Mouse (Mus musculus): ENCODE results near the gene Zfp335. TPM values are rescaled to one million over a fixed set of nuclear protein-coding genes. Genes with fewer than 3 reads are reported as not detected.
"Not testable (repeated sequence)": the region's sequence is repeated elsewhere in the genome, so short reads cannot be mapped to it uniquely, and the experiment has no call there.

The Zfp335 gene
- total RNA-seq, 2 experiments from 2014 or later = 16.3 to 25.2 TPM

DNA sequence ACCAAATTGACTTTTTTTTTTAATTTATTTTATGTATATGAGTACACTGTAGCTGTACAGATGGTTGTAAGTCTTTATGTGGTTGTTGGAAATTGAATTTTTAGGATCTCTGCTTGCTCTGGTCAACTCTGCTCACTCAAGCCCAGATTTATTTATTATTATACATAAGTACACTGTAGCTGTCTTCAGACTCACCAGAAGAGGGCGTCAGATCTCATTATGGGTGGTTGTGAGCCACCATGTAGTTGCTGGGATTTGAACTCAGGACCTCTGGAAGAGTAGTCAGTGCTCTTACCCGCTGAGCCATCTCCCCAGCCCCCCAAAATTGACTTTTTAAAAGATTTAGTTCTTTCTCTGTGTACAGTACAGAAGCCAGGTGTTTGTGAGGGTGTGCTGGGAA is 35.9 kb downstream of the Zfp335 start:
- not testable (repeated sequence) for ATAC-seq (replicated peaks; ENCODE audit: low FRiP score, poor library complexity, severe bottlenecking)

DNA sequence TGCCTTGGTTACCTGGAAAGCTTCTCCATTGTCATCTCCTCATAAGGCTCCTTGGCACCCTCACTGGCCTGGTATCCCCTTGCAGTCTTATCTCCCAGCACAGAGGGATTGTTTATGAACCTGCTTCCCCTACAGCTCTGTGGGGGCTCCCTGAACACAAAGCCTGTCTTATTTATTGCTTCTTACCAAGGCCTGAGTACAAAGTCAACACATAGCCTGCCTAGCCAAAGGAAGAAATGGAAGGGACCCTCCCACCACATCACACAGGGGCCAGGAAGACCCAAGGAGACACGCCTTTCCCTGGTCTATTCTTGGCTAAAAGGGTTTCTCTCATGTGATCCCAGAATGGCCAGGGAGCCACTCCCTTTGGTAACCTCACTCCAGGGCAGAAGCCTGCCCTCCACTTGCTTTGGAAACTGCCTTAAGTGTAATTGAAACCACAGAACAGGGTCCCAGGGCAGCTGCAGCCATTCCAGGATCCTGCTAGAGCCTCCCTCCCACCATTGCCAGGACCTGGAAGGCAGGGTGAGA is 37.3 kb downstream of the Zfp335 start:
- ATAC-seq (replicated peaks; ENCODE audit: low FRiP score, poor library complexity, severe bottlenecking) = no peak

DNA sequence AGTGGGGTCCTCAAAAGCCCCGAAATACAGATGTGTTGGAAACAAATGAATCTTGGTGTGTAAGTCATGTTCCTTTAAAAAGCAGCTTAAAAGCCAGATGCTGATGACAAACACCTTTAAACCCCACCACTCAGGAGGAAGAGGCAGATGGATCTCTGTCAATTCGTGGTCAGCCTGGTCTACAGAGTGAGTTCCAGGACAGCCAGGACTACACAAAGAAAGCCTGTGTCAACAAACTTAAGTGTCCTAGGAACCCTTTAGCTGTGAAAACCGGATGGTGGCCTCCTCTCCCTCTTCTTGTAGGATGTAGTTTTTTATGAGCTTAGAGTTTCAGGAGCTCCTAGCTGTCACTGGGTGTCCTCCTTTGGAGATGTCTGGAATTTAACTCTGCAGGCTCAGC is 37.9 kb downstream of the Zfp335 start:
- no peak for ATAC-seq (replicated peaks; ENCODE audit: low FRiP score, poor library complexity, severe bottlenecking)

DNA sequence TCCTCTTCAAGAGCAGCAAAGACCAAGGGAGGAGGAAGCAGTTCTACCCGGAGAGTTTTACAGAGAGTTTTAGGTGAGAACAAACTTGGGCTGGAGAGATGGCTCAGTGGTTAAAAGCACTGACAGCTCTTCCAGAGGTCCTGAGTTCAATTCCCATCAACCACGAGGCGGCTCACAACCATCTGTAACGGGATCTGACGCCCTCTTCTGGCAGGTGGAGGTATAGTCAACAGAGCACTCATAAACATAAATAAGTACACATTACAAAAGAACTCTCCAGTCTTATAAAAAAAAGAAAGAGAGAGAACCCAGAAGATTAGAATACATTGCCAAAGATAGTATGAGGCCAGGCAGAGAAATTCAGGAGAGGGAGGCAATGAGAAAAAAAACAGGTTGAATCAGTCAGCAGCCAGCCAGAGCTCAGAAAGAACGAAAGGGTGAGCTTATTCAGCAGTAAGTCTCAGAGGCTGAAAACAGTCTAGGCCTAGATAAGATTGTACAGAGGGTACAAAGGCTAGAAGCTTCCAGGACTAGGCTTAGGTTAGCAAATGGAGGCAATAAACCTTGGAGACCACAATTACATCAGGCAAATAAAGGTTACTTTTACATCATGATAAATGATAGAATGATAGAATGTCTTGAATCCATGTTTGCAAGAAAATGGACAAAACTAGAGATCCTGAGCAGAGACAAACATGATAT is 39.8 kb downstream of the Zfp335 start:
- ATAC-seq (replicated peaks; ENCODE audit: low FRiP score, poor library complexity, severe bottlenecking) = no peak

DNA sequence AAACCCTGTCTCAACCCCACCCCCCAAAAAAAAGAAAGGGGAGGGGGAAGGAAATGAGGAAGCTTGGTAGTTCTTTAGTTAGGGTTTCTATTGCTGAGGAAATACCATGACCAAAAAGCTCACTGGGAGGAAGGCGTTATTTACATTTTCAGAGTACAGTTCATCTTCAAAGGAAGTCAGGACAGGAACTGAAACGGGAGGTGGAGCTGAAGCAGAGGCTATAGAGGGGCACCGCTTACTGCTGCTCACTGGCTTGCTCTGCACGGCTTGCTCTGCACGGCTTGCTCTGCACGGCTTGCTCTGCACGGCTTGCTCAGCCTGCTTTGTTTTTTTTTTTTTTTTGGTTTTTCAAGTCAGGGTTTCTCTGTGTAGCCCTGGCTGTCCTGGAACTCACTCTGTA is 43.1 kb downstream of the Zfp335 start:
- ATAC-seq (replicated peaks; ENCODE audit: low FRiP score, poor library complexity, severe bottlenecking) = no peak

DNA sequence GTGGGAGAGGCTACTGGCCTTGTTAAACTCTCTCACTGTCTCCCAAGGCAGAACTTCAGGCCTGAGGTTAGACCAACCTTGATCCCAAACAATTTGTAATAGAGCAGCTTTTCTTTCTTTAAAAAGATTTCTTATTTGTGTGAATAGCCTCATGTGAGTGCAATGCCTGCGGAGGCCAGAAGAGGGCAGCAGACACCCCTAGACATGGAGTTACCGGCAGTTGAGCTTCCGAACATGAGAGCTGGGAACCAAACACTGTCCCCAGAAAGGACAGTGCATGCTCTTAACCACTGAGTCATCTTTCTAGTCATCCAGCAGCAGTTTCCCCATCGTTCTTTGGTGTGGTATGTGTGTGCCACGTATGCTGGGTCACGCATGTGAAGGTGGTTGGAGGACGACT is 44.0 kb downstream of the Zfp335 start:
- ATAC-seq (replicated peaks; ENCODE audit: low FRiP score, poor library complexity, severe bottlenecking) = 0 out of 2 replicates have a peak, but pooled peaks have one; percentile 45

DNA sequence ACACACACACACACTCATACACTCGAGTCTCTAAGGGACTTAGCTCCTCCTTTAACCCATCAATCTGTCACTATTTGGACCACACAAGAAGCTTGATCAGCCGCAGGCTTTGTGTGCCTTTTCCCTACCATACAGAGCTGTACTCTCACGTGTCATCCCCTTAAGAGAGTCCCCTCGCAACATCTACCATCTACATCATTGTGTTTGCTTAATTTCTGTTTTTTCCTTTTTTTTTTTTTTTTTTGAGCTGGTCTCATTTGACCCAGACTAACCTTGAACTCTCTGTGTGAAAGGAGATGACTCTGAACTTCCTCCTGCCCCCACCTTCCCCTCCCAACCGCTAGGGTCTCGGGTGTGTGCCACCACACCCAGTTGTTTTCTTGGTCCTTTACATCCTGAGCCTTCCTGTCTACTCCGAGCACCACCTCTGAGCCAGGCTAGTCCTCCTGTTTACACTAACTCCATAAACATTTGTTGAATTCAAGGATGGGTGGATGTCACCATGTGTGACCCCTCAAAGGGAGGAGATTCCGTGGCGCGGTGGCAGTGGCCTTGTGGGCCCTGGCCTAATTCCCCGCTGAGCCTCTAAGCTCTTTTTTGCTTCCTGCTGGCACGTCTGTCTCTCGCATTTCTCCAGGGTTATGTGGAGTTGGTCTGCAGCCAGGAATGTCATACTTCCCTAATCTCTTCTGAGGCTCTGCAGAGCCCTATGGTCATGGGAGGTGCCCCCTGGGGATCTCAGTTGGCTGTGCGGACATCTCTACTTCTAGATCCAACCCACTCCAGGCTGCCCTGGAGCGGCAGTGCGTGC is 44.6 kb downstream of the Zfp335 start:
- no peak for ATAC-seq (replicated peaks; ENCODE audit: low FRiP score, poor library complexity, severe bottlenecking)

DNA sequence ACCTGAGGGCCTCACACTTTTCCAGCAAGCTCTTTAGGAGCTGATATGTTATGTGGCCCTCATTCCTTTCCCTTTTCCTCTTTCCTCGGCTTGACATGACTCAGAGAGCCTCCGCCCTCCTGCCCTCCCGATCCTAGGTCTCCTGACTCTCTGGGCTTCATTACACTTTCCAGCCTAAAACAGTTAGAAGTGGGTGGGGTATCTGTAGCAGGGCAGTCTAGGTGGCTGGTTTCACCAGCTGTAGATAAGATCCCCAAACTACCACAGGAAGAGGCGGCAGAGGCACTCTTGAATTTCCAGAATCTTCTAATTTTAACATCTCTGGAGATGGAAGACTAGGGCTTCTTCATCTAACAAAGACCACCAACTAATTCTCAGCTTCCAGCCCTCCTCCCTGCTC is 47.0 kb downstream of the Zfp335 start:
- no peak for ATAC-seq (replicated peaks; ENCODE audit: low FRiP score, poor library complexity, severe bottlenecking)

DNA sequence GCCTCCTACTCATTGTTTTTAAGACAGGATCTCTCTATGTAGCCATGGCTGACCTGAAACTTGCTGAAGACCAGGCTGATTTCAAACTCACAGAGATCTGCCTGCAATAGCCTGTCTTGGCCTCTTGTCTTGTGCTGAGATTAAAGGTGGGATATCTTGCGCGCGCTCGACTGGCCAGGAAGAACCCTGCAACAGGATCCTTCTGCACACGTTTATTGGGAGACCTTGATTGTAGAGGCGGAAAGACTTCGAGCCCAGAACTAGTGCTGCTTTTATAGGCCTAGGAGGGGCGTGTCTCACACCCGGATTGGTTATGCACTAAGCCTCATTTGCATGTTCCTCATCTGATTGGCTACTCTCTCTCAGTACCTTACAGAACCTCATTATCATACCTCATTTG is 48.1 kb downstream of the Zfp335 start:
- not testable (repeated sequence) for ATAC-seq (replicated peaks; ENCODE audit: low FRiP score, poor library complexity, severe bottlenecking)

DNA sequence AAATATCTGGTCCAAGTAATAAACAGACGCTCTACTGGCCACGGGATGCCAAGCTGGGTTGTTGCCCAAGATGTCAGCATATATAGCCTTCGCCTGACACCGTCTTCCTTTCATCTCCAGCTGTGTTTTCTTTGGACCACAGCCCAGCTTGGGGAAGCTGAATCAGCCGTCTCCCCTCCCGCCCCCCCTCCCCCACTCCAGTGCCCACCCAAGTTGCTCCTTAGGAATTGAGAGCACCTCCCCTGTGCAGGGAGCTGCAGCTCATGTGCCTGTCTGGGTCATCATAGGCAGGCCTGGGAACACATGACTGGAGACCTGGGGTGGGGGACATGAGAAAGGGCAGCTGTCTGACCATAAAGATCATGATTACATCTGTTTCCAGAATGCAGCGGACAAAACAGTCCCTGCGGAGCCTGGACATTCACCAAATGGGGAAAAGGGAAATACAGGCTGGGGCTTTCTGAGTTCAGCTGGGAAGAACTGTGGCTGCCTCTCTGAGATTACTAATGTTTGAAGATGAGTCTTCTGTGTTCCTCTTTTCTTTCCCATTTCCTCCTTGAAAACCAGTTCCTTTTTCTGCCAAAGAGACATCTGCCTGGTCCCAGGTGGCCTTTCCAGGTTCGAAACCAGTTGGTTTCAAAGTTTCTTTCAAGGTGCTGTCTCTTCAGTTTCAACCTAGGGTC is 49.2 kb downstream of the Zfp335 start:
- ATAC-seq (replicated peaks; ENCODE audit: low FRiP score, poor library complexity, severe bottlenecking) = no peak

DNA sequence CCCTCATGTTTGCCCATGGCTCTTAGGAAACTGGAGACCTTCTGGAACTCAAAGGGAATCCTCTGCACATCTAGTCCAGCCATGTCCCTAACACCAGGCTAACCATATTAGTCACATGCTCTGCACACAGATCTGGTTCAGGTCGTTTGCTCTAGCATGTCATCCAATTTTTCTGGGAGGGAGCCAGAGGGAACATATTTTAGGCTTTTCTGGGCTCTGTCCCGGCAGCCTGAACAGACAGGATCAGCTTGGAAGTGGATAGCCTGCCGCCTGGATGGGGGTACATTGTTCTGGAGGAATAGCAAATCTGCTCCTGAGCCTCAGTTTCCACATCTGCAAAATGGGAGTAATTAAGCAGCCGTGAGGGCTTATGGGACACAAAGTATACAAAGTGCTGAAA is 50.5 kb downstream of the Zfp335 start:
- no peak for ATAC-seq (replicated peaks; ENCODE audit: low FRiP score, poor library complexity, severe bottlenecking)

DNA sequence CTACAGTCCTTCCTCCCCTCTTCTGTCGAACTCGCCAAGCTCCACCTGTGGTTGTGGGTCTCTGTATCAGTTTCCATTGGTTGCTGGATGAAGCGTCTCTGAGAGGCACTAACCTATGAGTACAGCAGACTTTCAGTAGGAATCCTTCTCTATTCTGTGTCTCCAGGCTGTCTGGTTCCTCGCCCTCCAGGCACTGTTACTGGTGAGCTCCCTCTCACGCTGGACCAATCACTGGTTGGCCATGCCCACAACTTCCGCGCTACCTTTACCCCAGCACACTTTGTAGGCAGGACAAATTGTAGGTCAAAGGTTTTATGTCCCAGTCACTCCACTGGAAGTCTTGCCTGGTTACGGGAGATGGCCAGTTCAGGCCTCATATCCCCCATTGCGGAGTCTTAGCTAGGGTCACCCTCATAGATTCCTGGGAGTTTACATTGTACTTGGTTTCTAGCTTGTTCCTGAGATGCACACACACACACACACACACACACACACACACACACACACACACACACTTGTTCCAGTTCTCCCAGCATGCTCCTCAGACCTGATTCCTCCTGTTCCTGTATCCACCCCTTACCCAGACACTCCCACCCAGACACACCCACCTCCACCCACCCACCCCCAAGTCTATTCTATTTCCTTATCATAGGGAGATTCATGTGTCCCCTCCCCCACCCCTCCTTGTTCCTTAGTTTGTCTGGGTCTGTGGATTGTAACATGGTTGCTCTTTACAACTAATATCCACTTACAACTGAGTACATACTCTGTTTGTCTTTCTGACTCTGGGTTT is 51.7 kb downstream of the Zfp335 start:
- no peak for ATAC-seq (replicated peaks; ENCODE audit: low FRiP score, poor library complexity, severe bottlenecking)

DNA sequence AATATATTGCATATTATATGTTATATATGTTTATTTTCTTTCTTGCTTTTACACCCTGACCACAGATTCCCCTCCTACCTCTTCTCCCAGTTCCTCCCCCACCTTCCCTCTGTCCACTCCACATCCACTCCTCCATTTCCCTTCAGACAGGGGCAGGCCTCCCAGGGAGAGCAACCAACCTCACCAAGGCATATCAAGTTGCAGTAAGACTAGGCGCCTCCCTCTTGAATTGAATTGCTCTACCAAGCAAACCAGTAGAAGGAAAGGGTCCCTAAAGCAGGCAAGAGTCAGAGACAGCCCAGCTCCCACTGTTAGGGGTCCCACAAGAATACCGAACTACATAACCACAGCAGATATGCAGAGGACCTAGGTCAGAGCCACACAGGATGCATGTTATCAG is 52.4 kb downstream of the Zfp335 start:
- no peak for ATAC-seq (replicated peaks; ENCODE audit: low FRiP score, poor library complexity, severe bottlenecking)

DNA sequence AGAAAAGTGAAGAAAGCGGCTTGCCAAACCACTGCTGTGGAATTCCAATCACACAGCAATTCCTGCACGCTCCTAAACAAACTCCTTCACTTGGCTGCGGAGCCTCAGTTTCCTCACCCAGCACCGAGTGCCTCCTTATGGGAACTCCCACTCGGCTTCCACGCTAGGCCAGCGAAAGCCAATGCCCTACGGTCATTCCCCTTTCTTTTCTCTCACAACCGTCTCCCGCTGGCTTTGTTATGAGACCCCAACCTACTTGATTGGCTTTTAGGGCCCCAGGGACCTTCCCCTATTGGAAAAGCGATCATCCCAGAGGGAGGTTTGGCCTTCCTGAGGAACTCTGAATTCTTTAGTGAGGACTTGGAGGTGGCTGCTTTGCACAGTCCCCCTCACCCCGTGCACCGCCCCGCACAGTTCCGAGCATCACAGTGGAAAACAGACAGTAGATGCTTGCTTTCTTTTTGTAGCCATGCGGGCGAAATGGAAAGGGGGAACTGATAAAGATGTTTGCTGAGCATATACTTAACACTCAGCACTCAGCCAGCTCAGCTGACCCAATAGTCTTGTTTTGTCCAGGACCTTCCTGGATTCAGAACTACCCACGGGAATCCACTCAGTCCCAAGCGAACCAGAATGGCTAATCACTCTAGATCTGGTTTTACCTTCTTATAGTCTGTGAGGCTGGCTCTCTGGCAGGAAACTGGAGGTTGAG is 53.6 kb downstream of the Zfp335 start:
- ATAC-seq (replicated peaks; ENCODE audit: low FRiP score, poor library complexity, severe bottlenecking) = no peak

DNA sequence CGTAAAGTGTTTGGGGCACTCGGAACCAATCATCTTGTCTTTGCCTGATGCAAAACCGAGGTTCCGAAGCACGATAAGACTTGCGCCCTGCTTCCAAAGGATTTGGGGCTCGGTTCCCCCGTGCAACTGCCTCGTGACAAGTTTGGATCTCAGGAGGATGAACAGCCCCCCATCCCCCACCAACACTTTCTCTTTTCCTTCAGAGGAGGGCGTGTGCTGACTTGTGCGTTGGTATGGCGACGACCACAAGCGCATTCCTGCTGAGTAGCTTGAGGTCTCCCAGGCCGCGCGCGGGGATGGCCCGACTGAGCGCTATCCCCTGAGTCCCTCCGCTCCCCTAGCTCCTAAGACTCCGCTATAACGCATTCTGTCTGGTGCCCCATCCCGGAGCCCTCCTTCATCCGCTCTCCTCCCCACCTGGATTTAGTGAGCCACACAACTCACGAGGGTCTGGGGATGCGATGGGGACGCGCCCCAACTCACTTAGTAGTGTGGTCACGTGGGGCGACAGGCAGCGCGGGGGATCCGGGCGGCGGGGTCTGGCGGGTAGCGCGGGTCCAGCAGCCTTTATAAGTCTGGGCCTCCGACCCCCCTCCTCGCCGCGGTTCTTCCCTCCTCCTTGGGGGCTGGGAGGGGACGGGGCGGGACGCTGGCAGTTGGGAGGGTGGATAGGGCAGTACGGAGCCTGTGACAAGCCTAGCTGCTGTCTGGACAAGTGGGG is 54.3 kb downstream of the Zfp335 start, which contains the start of gene Pltp:
Pltp (minus strand) TSS at position 611 of the 721 bp plus-strand sequence.
- 0 out of 2 replicates have a peak, but pooled peaks have one; percentile 15 for ATAC-seq (replicated peaks; ENCODE audit: low FRiP score, poor library complexity, severe bottlenecking)

DNA sequence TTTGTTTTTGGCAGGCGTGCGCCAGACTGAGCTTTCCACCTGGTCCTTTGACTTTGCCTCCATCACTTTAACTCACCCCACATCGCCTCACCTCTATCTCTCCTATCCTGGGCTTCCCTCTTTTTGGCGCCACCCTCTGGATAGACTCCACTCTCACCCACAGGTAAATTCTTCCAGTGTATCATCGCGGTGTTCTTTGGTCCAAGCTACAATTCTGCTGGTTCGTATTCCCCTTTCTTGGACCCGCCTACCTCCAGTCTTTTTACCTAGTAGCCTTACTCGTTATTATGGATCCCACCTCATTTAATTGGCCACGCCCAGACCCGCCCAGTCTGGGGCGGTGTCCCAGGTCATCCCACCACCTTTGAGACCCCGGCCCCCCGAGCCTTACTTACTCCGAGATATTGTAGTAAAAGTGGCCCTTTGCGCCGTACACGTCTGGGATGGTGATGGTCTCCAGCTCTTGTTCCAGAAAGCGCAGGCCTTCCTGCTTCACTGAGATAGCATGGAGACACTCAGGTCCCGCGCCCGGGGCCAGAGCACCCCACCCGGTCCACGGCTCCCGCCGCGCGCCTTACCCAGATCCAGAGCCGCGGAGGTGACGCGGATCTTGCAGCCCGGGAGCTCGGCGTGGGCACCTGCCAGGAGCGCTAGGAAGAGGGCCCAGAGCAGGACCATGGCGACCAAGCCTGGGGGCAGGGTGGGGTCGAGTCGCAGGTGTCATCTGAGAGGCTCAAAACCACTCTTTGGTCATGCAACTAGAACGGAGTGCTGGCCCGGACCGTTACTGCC is 55.1 kb downstream of the Zfp335 start:
- no peak for ATAC-seq (replicated peaks; ENCODE audit: low FRiP score, poor library complexity, severe bottlenecking)

DNA sequence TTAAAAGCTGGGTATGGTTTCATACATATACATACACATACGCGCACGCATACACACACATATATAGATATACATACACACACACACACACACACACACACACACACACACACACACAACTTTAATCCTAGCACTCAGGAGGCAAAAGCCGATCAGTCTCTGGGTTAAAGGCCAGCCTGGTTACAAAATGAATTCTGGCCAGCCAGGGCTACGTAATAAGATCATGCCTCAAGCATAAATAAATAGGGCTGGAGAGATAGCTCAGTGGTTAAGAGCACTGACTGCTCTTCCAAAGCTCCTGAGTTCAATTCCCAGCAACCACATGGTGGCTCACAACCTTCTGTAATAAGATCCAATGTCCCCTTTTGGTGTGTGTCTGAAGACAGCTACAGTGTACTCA is 56.0 kb downstream of the Zfp335 start:
- not testable (repeated sequence) for ATAC-seq (replicated peaks; ENCODE audit: low FRiP score, poor library complexity, severe bottlenecking)

DNA sequence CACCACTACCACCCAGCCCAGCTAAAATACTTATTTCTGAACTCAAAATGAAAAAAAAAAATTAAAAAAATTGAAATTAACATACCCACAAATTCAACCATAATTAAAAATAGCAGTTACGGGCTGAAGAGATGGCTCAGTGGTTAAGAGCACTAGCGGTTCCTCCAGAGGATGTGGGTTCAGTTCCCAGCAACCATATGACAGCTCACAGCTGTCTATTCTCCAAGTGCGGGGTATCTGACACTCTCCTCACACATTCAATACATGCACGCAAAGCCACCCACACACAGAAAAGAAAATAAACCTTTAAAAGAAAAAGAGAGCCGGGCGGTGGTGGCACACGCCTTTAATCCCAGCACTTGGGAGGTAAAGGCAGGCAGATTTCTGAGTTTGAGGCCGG is 61.5 kb downstream of the Zfp335 start:
- no peak for ATAC-seq (replicated peaks; ENCODE audit: low FRiP score, poor library complexity, severe bottlenecking)

All from erythroid progenitor cell, adult 5-6 weeks (primary cell).